Mouse (Mus musculus): ENCODE results near the gene Txlna.

DNA sequence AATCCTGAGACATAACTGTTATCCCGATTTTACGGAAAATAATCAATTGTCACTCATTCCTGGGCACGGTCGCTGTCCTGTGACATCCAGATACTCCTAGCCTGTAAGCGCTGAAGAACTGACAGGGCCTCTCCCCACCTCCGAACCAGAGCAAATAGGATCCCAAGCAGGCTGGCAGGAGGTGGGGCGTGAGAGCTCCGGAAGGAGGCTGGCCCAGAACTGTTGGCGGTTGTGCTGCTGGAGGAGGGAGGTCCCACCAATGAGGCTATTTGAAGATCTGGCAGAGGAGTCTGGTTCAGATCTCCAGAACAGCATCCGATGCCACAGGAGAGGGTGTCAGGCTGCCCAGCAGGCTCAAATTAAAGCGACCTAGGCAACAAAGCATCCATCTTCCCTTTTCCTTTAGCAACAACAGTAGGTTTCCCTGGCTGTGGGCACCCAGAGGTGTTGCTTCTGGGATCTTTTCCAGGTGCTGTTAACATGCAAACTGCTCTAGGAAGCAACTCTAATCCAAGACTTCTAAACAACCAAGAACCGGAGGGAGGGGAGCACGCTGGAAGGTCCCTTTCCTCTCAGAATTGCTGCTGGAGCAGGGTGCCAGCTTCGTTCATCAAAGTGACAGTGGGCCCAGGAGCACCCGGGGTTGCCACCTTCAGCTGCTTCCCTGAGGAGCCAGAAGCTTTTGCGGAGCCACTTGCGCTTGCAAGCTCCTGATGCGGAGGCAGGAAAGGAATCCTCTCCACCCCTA lies 16.4 kb downstream of the Txlna start:
- TF ChIP-seq POLR2A (IDR thresholded peaks at IDR 0.05; ENCODE audit: borderline replicate concordance, insufficient read depth, low read length): peak; percentile 94; the same call in 1 of the 2 replicates
- no peak for TF ChIP-seq CTCF (IDR thresholded peaks at IDR 0.05; ENCODE audit: borderline replicate concordance, insufficient read depth, low read depth, low read length)
